Mouse (Mus musculus): ENCODE results near the gene Trpm1.

Trpm1 gene

DNA sequence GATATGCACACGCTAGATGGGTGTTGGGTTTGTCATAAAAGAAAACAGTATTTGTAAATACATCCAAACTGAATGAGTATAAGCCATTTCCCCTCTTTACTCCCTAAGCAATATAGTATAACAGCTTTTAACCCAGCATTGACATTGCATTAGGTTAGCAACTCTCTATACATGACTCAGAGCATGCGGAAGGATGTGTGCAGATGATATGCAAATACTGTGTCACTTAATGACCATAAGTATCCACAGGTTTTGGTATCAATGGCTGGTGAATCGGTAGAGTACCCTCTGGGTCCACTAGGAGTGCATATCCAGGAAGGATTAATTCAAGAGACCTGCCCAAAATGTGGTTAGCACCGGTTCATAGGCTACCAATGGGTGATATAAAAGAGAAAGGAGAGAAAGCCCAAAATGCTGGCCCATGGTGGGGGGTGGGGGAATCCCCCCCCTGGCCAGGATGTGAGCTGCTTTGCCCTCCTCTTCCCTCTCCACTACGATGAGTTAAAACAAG is 80.7 kb downstream of the Trpm1 start:
- DNase-seq (ENCODE audit: low read depth, low spot score) = no peak

DNA sequence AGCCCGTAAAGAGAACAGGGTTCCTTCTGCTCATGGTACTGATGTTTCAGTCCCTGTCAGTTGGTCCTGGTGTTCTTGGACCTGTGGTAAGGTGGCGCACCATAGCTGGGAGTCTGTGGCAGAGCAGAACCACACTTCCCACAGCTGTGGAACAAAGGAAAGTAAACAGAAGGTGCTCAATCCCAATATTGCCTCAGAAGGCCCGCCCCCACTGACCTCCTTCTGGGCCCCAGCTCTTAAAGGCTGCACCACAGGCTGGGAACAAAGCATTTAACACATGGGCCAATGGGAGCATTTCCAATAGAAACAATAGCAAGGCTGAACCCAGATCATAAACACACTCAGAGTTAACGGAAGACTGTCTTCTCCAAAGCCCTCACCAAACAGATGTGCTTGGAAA is 82.9 kb downstream of the Trpm1 start:
- no peak for DNase-seq (ENCODE audit: low read depth, low spot score)

GRCm38 (mm10) chr7:64237747-64238146 is 84.1 kb downstream of the Trpm1 start:
- DNase-seq (ENCODE audit: low read depth, low spot score) = no peak

- DNase-seq (ENCODE audit: low read depth, low spot score) = no peak
Measured at GRCm38 (mm10) chr7:64238410-64239086, 84.9 kb downstream of the Trpm1 start.

DNA sequence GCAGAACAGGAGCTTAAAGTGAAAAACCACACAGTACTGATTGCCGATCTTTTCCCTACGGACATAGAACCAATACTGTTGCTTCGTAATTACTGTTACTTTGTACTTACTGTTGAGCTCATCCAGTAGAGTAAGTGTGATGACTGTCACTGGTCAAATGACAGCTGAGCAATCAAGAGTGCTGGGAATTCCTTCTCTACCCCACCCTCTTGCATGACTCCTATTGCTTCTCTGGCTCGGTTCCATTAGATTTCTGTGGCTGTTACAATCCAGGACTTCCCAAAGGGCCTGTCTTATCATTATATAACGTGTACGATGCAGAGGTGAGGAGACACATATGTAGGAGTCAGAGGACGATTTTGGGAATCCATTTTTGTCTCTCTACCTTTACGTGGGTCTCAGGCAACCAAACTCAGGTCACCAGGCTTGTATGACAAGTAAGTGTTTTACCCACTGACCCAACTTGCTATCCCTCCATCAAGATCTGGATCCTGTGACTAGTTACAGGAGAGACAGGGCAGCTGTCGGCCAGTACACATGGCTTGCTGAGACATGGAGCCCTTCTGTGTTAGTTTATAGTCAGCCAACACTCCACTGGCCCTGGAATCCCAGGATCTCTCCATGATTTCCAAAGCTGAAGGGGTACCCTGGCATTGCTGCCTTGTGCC is 85.6 kb downstream of the Trpm1 start:
- DNase-seq (ENCODE audit: low read depth, low spot score) = no peak

DNA sequence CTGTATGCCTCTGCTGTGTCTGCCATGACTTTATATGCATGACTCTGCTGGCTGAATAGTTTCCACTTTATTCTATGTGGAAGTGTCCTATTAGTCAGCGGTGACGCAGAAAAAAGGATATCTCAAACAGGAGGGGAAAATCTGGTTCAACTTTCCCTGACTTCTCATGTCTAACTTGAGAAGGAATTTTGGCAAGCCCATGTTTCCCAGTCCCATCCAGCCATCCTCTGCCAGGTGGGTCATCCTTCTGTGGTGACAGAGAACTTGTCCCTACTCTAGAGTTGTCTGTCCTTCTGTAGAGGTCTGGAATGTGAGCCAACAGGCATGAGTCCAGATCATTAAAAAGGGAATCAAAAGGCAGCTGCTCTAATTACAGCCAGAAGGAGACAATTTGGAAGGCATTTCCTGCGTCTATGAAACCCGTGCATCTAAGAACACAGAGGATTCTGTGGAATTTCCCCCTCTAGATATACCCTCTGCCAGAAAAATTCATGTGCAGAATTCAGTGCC is 86.2 kb downstream of the Trpm1 start:
- DNase-seq (ENCODE audit: low read depth, low spot score) = no peak

DNA sequence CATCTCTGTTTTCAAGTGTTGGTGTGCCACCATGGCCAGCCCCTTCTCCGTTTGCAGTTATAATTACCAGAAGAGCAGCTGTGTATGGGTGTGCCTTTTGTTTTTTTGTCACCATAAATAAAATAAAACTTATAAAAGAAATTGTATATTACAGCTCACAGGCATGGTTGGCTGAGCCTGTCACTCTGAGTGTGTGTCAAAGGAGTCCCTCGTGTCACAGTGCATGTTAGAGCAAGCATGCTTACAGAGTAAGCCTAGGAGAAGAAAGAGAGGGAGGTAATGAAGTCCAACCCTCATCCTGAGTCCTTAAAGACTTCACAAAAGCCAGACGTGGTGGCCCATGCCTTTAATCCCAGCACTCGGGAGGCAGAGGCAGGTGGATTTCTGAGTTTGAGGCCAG is 88.8 kb downstream of the Trpm1 start:
- DNase-seq (ENCODE audit: low read depth, low spot score) = no peak

DNA sequence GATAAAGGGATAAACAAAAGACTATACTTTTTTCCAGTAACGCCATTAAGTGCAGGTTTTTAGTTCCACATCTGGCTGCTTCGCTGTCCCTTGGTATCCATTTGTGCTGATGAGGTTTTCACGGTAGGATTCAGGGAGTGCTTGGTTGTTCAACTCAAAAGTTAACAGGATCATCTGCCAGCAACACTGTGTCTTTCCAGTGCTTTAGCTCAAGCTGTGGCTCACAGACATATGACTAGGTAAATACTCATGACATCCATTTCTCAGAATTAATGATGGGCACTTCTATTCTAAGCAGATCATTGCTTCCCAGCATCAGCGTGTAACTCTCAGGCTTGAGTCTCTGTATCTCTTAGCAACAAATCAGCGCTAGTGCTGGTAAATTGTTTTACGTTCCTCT is 90.7 kb downstream of the Trpm1 start:
- no peak for DNase-seq (ENCODE audit: low read depth, low spot score)

DNA sequence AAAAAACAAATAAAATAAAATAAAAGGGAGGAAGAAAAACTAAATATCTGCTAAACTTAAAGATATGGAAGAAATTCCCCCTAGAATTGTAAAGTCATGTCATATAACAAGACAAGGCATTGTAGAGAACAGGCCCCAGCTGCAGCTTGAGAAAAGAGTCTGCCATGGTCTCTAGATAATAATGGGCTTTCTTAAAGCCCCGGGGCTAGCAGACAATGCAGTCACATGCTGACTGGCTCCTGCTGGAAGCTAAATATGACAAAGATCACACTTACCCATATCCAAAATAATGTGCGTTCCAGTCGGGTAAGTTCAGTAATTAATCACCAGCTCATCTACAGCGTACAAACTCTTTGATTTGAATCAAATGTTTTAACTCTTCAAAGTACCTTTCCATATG is 93.1 kb downstream of the Trpm1 start:
- no peak for DNase-seq (ENCODE audit: low read depth, low spot score)

- DNase-seq (ENCODE audit: low read depth, low spot score) = no peak
Measured at GRCm38 (mm10) chr7:64248352-64248751, 94.7 kb downstream of the Trpm1 start.

DNA sequence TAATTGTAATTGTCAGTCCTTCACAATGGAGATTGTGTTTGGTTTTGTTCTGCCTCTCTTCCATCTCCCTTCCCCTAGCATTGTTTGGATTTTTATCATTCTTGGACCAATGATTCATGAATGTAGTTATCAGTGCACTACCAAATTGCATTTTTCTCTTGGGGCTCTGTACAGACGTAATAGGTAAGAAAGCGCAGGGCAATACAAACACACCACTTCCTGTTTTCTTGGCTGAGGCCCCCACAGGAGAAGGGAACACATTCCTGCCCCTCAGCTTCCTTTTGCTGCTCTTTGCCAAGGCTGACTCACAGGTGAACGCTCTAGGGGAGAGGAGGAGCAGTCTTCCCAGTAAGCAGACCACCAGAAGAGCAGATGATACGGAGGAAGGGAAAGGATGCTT is 96.1 kb downstream of the Trpm1 start:
- DNase-seq (ENCODE audit: low read depth, low spot score) = no peak

DNA sequence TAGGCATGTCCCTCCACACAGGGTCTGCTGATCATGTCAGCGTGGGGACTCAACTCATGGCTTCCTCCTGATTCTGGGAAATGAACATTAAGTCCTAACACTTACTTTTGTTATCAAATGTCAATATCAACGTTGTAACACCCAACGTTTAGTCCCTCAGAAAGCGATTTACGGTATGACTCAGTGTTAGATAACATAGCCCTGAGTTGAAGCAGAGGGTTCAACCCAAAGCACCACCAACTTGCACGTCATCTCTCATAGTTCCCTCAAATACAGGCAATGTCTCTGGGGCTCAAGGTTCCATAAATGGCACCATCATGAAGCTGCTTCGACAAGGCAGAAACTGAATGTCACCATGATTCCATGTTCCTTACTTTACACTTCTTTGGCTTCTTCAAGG is 96.8 kb downstream of the Trpm1 start:
- DNase-seq (ENCODE audit: low read depth, low spot score) = no peak

- no peak for DNase-seq (ENCODE audit: low read depth, low spot score)
Measured at GRCm38 (mm10) chr7:64253736-64254135, 100.1 kb downstream of the Trpm1 start.

GRCm38 (mm10) chr7:64265502-64266279 is 112.1 kb downstream of the Trpm1 start:
- no peak for DNase-seq (ENCODE audit: low read depth, low spot score)

DNA sequence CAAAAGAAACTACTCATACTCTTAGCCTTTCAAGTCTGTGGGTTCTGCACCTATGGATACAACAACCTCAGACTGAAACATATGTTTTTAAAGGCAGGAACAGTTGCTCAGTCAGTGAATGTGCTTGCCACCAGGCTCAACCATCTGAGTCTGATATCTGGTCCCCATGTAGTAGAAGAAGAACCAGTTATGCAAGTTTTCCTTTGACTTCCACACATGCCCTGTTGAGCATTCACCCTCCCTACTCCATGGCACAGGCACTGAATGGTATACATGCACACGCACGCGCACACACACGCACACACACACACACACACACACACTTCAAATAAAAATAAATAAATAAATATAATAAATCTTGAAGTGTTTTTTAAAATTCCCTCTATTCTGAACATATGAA is 113.0 kb downstream of the Trpm1 start:
- no peak for DNase-seq (ENCODE audit: low read depth, low spot score)

DNA sequence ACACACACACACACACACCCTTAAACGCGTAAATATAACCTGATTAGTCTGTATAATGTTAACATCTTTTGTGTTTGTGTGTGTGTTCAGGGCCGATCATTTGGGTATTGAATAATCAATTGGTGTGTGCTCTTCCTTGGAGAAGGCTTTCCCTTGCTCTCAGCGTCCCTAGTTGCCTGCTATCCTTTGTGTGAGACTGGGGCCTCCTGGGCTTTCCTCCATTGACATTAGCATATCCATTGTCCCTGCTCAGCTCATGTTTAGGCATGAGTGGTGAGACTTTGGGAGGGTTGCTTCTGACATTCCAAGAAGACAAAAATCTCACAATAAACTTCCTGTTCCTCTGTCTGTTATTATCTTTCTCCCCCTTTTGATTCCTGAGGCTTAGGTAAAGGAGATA is 118.3 kb downstream of the Trpm1 start:
- DNase-seq (ENCODE audit: low read depth, low spot score) = peak; percentile 91

DNA sequence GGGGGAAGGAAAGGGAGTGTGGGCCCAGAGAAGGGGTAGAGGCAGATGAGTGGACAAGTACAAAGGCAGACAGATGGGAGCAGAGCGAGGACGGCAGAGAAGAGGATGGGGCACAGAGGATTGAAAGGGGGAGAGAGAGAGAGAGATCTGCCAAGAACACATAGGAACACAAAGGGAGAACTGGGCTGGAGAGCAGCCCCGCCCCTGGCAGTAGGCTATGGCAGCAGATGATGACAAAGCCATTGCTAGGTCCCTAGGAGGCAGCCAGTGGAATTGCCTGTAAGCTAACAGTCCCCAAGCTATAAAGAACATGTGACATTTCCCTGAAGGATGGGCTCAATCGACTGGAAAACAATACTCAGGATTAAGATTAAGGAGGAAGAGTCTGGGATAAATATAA is 121.9 kb downstream of the Trpm1 start:
- DNase-seq (ENCODE audit: low read depth, low spot score) = no peak

DNA sequence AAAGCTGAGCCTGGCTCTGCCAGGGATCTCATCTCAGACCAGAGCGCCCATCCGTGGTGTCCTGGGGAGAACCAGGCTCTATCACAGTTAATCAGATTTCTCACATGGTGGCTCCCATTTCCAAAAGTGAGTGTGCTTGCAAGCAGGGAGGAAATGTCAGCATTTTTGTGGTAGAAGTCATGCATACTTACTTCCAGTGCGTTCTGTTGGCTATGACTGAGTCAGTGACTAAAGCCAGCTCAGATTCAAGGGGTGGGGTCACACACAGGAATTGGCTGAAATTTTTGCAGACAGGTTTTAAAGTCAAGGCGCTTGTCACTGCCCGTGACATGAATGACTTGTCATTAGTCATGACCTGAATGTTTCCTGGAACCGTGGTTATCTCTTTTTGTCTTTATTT is 123.3 kb downstream of the Trpm1 start:
- DNase-seq (ENCODE audit: low read depth, low spot score) = no peak

DNA sequence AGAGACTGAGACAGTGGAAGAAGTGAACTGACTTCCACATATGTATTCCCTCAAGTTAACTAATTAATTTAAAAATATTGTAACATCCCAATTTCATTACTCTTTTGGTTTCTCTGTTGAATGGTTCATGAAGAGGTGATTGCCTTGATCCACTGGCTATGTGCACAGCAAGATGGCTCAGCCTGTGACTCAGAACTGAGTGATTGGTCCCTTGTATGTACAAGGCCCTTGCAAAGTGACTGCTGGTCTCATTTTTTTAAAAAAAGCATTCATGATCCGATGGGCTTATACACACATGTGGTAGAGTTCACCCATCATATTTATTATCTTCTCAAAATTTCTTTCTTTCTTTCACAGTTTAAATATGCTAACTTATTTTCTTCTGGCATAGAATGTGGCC is 124.9 kb downstream of the Trpm1 start:
- no peak for DNase-seq (ENCODE audit: low read depth, low spot score)

DNA sequence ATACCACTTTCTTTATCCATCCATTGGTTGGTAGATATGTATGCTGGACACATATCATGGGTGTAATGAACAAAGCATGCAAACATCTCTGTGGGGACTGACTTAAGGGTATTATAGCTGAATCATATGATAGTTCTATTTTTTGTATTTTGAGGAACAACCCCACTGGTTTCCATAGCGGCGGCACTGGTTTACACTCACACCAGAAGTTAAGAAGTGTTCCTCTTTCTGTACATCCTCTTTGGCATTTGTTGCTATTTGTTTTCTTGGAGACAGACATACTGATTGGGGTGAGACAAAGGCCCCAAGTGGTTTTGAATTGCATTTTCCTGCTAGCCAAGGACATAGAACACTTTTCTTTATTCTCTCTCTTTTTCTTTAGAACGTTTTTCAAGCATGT is 125.9 kb downstream of the Trpm1 start:
- DNase-seq (ENCODE audit: low read depth, low spot score) = no peak

DNA sequence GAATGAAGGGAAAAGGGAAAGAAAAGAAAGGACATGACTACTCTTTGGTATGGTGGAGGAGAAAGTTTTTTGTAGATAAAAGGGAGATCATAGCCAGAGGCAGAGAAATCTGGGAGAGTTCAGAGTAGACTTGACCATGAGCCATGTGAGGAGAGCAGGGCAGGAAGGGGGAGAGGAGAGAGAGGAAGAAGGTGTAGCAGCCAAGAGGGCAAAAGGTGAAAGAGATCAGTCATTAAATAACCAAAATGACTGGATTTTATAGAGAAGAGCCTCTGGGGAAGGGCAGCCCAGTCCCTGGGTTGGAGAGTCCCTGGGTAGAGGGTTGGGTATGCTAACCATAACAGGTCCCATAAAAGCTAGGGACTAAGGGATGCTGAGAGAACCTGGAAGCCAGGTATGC is 132.9 kb downstream of the Trpm1 start:
- no peak for DNase-seq (ENCODE audit: low read depth, low spot score)

DNA sequence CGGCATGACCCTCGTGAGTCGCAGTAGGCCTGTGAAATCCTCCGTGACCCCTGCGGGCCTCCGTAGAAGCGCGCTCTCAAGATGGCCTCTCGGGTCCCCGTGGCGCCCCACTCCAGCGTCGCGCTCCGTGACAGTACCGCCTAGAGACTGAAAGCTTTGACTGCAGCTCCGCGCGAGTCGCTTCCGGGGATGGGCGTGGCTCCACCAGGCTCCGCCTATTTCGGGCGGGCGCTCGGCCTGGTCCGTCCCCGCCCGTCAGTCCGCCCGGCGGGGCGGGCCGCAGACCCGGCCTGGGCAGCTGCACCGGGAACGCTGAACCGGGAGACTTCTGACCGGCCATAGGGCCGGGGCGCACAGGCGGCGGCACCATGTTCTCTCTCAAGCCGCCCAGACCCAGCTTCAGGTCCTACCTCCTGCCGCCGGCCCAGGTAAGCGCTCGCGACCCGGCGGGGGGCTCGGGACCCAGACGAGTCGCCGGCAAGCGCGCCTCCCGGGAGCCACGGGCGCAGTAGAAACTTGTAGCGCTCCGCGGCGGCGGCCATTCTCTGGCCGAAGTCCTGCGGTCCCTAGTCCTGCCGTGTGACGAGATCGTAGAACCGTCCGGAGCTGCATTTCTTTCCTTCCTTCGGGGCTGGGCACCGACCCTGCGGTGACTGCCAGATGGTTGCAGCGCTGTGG is 133.9 kb downstream of the Trpm1 start, which contains the start of gene Mtmr10:
Mtmr10 (plus strand) TSS at position 240 of the 678 bp plus-strand sequence.
- DNase-seq (ENCODE audit: low read depth, low spot score) = peak; percentile 97

All from R1 (cell line).